Mouse (Mus musculus): ENCODE measurements around the gene Hif3a. TPM values are rescaled to one million over a fixed set of nuclear protein-coding genes. Genes with fewer than 3 reads are reported as not detected.

Gene Hif3a
- total RNA-seq, 2 experiments from 2014 or later, result 0.21 to 2.1 TPM

DNA sequence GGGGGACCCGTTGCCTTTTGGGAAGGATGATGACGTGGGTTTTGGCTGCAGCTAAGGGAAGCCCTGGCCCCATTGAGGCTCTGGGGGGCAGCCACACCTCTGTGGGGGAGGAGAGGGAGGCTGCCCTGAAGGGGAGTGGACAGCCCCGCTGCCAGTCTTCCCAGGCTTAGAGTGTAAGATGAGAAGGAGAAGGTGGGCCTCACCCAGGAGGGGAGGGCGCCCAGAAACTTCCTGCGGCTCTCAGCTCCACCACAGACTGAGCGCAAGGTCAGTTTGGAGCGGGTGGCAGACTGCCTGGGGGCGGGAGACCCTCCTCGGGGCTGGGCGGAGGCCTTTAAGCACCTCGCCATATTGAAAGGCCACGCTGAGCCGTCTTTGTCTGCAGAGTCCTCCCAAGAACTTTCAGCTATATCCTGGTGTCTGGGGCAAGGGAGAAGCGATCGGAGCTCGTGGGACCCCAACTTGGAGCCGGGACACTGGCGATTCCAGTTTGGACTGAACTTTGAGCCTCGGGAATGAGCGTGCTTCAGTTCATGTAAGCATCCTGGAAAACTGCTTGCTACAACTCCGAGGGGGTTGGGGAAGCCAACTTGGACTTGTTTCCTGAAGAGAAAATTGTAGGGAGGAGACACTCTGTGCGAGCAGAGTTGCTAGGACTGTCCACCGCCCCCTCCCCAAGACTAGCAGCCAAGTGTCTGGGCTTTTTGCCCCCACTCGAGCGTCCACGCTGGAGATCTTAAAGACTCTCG, 68.4 kb downstream of the Hif3a start:
- peak; percentile 84 for ATAC-seq (replicated peaks; ENCODE audit: poor library complexity)

DNA sequence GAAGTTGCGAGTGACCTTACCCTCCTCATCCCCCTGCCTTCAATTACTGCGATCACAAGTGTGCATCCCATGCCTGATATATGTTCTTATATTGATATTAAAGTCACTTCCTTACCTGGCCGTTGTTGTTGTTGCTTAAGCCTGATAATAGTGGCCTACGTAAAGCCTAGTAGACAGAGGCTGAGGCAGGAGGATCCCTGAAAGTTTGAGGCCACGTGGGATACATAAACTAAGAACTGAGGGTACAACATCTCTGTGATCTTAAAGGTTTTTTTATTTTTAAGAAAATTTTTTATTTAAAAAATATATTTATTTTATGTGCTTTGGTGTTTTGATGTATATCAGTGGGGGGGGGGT, 69.8 kb downstream of the Hif3a start, which contains the start of gene Ccdc8:
Ccdc8 (plus strand) TSS at position 258 of the 357 bp plus-strand sequence.
- no peak for ATAC-seq (replicated peaks; ENCODE audit: poor library complexity)

DNA sequence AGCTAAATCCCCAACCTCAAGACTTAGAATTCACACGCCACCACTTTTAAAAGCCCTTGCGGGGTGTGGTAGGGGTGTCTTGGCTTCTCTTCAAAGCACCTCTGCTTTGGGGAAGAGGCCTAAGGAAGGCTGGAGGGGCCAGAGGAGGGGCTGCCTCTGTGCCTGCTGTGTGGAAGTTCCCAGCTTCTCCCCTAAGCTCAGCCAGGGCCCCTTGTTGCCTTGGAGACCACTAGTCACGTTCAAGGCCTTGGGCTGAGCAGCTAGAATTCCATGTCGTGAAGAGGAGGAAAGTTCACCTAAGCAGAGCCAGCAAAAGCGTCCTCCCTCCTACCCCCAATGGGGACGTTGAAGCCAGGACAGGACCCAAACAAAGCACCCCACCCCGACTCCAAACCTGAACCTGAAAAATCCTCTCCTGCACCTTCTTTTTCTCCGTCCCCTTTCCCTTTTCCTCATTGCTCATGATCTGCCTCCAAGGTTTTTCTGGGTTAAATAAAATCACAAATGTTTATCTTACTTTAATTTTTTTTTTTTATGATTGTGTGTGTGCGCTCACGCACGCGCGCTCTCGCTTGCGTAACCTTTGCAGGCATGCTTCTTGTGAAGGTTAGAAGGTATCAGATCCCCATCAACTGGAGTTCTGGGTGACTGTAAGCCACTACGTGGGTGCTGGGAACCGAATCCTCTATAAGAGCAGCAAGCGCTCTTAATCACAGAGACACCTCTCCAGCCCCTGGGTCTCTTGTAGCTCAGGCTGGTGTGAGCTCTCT, 70.4 kb downstream of the Hif3a start:
- peak; percentile 23; the same call in 1 of the 2 replicates for ATAC-seq (replicated peaks; ENCODE audit: poor library complexity)

- ATAC-seq (replicated peaks; ENCODE audit: poor library complexity), result peak; percentile 47
Observed at GRCm38 (mm10) chr7:16990006-16990744, 72.1 kb downstream of the Hif3a start.

GRCm38 (mm10) chr7:16988405-16988804, 73.8 kb downstream of the Hif3a start:
- ATAC-seq (replicated peaks; ENCODE audit: poor library complexity), result no peak

GRCm38 (mm10) chr7:16987541-16988149, 74.6 kb downstream of the Hif3a start:
- no peak for ATAC-seq (replicated peaks; ENCODE audit: poor library complexity)

- peak; percentile 64 for ATAC-seq (replicated peaks; ENCODE audit: poor library complexity)
Observed at GRCm38 (mm10) chr7:16982859-16983568, 79.2 kb downstream of the Hif3a start, which contains the start of gene Gm42372. Gene Gm42372, plus strand, starts transcription at chr7:16983086.

Other genes starting within 250 kb of the Hif3a start
- gene Strn4, start 246.5 kb downstream of the Hif3a start, total RNA-seq (2015), result 28.2 and 39.0 TPM in 2 replicates
- gene Strn4, start 246.5 kb downstream of the Hif3a start, total RNA-seq (2017), result 40.0 and 43.5 TPM in 2 replicates
- 11.5 and 13.1 TPM in 2 replicates for gene Fkrp, start 245.7 kb downstream of the Hif3a start, total RNA-seq (2015)
- gene Fkrp, start 245.7 kb downstream of the Hif3a start, total RNA-seq (2017), result 9.8 and 14.3 TPM in 2 replicates
- 6.2 and 8.8 TPM in 2 replicates for gene Prkd2, start 219.5 kb downstream of the Hif3a start, total RNA-seq (2015)
- 6.0 and 8.8 TPM in 2 replicates for gene Prkd2, start 219.5 kb downstream of the Hif3a start, total RNA-seq (2017)
- not detected in 2 replicates for gene Dact3, start 187.1 kb downstream of the Hif3a start, total RNA-seq (2015)
- gene Dact3, start 187.1 kb downstream of the Hif3a start, total RNA-seq (2017), result 0.04 and 0.17 TPM in 2 replicates
- gene Gng8, start 170.6 kb downstream of the Hif3a start, total RNA-seq (2015), result not detected in 2 replicates
- gene Gng8, start 170.6 kb downstream of the Hif3a start, total RNA-seq (2017), result not detected in 2 replicates
- 2.1 and 2.6 TPM in 2 replicates for gene Ptgir, start 155.9 kb downstream of the Hif3a start, total RNA-seq (2015)
- 1.8 and 4.0 TPM in 2 replicates for gene Ptgir, start 155.9 kb downstream of the Hif3a start, total RNA-seq (2017)
- 125 and 150 TPM in 2 replicates for gene Calm3, start 138.3 kb downstream of the Hif3a start, total RNA-seq (2015)
- gene Calm3, start 138.3 kb downstream of the Hif3a start, total RNA-seq (2017), result 419 and 440 TPM in 2 replicates
- gene Pnmal2, start 117.7 kb downstream of the Hif3a start, total RNA-seq (2015), result not detected in 2 replicates
- 0.20 TPM in 1 of 2 replicates, not detected in the other for gene Pnmal2, start 117.7 kb downstream of the Hif3a start, total RNA-seq (2017)
- gene Pnmal1, start 102.7 kb downstream of the Hif3a start, total RNA-seq (2015), result not detected in 2 replicates
- not detected in 2 replicates for gene Pnmal1, start 102.7 kb downstream of the Hif3a start, total RNA-seq (2017)
- gene Gm42372, start 79.3 kb downstream of the Hif3a start, total RNA-seq (2015), result 0.67 TPM in 1 of 2 replicates, not detected in the other
- 0.20 TPM in 1 of 2 replicates, not detected in the other for gene Gm42372, start 79.3 kb downstream of the Hif3a start, total RNA-seq (2017)
- gene Ccdc8, start 69.7 kb downstream of the Hif3a start, total RNA-seq (2015), result 1.1 and 1.3 TPM in 2 replicates
- gene Ccdc8, start 69.7 kb downstream of the Hif3a start, total RNA-seq (2017), result 3.8 and 6.0 TPM in 2 replicates
- 74.8 and 80.5 TPM in 2 replicates for gene Ppp5c, start 34.5 kb downstream of the Hif3a start, total RNA-seq (2015)
- gene Ppp5c, start 34.5 kb downstream of the Hif3a start, total RNA-seq (2017), result 68.3 and 78.9 TPM in 2 replicates
- gene Psg16, start 11.6 kb upstream of the Hif3a start, total RNA-seq (2015), result 0.02 TPM in 1 of 2 replicates, not detected in the other
- 0.25 TPM in 1 of 2 replicates, not detected in the other for gene Psg16, start 11.6 kb upstream of the Hif3a start, total RNA-seq (2017)
- gene Ceacam3, start 87.9 kb upstream of the Hif3a start, total RNA-seq (2015), result not detected in 2 replicates
- gene Ceacam3, start 87.9 kb upstream of the Hif3a start, total RNA-seq (2017), result not detected in 2 replicates
- gene Psg29, start 141.1 kb upstream of the Hif3a start, total RNA-seq (2015), result not detected in 2 replicates
- not detected in 2 replicates for gene Psg29, start 141.1 kb upstream of the Hif3a start, total RNA-seq (2017)

Data from megakaryocyte progenitor cell, adult 5-6 weeks (primary cell).